Mouse (Mus musculus) embryonic facial prominence, embryonic 10.5 days (tissue): Measurements from ENCODE around the gene Plekhg5. TPM values are rescaled to one million over a fixed set of nuclear protein-coding genes. Genes with fewer than 3 reads are reported as not detected.

Experiments used
- DNase-seq: peaks from one replicate; pipeline ENCODE4 v3.0.0-alpha.2; 2017; ENCODE audit warnings: low spot score
- H3K27ac ChIP-seq: fragments of 300-500 bp; sonication (generic); replicated peaks from 2 replicates; pipeline ENCODE4 v1.5.1; 2016; ENCODE audit warnings: mild to moderate bottlenecking
- H3K27me3 ChIP-seq: fragments of 300-500 bp; sonication (generic); replicated peaks from 2 replicates; pipeline ENCODE4 v1.6.1; 2016; ENCODE audit warnings: low read depth, mild to moderate bottlenecking; ENCODE audit not compliant: poor library complexity, severe bottlenecking
- H3K36me3 ChIP-seq: fragments of 300-500 bp; sonication (generic); replicated peaks from 2 replicates; pipeline ENCODE4 v1.6.1; 2016; ENCODE audit warnings: mild to moderate bottlenecking, moderate library complexity
- H3K4me1 ChIP-seq: fragments of 300-500 bp; sonication (generic); 2 replicates; pipeline ENCODE4 v1.6.1; 2016
- H3K4me3 ChIP-seq: fragments of 300-500 bp; sonication (generic); 2 replicates; pipeline ENCODE4 v1.5.1; 2016; ENCODE audit warnings: mild to moderate bottlenecking, moderate library complexity
- H3K9me3 ChIP-seq: fragments of 300-500 bp; sonication (generic); 2 replicates; pipeline ENCODE4 v1.6.1; 2016; ENCODE audit warnings: mild to moderate bottlenecking
- WGBS: fragments of 180-500 bp; shearing (Covaris S2); methylation state at CpG from one replicate; pipeline ENCODE4 v1.1.7; 2016; 5-methylcytosine and 5-hydroxymethylcytosine counted together
- polyA plus RNA-seq: library from polyadenylated mRNA; unstranded; fragments of >200 nt; fragmentation: Nextera tagmentation; extraction: Ambion mirVana; gene quantifications from 2 replicates; pipeline ENCODE4 v1.2.1, GENCODE M21; 2016

The Plekhg5 gene
- polyA plus RNA-seq, 1 experiment from 2014 or later: 13.2 TPM

DNA sequence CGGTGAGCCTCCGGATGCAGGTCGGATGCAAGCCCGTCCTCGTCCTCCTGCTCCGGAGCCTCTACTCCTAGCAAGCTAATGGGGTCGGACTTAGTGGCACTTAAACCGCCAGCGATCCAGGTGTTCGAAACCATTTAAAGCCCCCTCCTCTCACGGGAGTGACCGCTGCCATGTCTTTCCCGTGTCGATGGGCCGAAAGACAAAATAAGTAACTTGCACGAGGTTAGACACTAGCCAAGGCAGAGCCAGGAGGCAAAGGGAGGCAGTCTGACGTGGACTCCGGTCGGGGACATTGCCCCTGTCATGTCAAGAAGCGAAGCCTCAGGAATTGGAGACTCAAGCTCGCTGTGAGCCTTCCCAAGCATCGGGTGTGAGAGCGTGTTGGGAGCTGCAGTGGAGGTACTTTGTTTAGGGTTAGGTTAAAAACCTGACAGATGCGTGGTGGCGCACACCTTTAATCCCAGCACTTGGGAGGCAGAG lies 32.4 kb upstream of the Plekhg5 start:
- H3K4me3 ChIP-seq: peak overlapping the region; percentile 100
- peaks cover 40% of the 10 kb centered on the region for H3K36me3 ChIP-seq
- peak overlapping the region; percentile 90 for H3K27ac ChIP-seq
- H3K9me3 ChIP-seq: no peaks in the 10 kb centered on the region
- H3K27me3 ChIP-seq: no peaks in the 10 kb centered on the region
- H3K4me1 ChIP-seq: peaks cover 29% of the 10 kb centered on the region
- DNase-seq: no peak
- WGBS: 4% methylated on average over 25 of the region's 25 CpGs

- Histone ChIP-seq H3K4me3 (no peak overlapping the region), H3K27ac (no peak overlapping the region), H3K27me3 (no peaks in the 10 kb centered on the region), H3K36me3 (peaks cover 63% of the 10 kb centered on the region), H3K4me1 (peaks cover 29% of the 10 kb centered on the region), H3K9me3 (no peaks in the 10 kb centered on the region)
- no peak for DNase-seq
- WGBS: 94% methylated on average over 22 of the region's 22 CpGs
Observed at GRCm38 (mm10) chr4:152041924-152042641, 30.2 kb upstream of the Plekhg5 start.

DNA sequence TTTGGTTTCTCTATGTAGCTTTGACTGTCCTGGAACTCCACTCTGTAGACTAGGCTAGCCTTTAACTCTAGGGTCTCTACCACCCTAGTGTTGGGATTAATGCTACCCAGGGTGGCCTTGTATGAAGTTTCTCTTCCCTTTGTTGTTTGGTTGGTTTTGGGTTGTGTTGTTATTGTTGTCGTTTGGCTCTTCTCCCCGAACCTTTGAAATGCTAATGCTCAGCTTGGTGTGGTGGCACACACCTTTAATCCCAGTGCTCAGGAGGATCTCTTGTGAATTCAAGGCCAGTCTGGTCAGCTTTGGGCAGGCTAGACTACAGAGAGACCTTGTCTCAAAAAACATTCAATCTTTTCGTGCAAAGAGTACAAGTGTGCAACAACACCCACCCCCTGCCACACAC lies 29.1 kb upstream of the Plekhg5 start:
- H3K4me1 ChIP-seq: peaks cover 26% of the 10 kb centered on the region
- H3K27ac ChIP-seq: no peak overlapping the region
- WGBS: 89% methylated on average over 3 of the region's 3 CpGs
- no peaks in the 10 kb centered on the region for H3K9me3 ChIP-seq
- no peak for DNase-seq
- H3K27me3 ChIP-seq: no peaks in the 10 kb centered on the region
- peaks cover 73% of the 10 kb centered on the region for H3K36me3 ChIP-seq
- no peak overlapping the region for H3K4me3 ChIP-seq

- no peak for DNase-seq
- no peak overlapping the region for H3K4me3 ChIP-seq
- no peak overlapping the region for H3K27ac ChIP-seq
- H3K4me1 ChIP-seq: peaks cover 14% of the 10 kb centered on the region
- H3K36me3 ChIP-seq: peaks cover 87% of the 10 kb centered on the region
- H3K9me3 ChIP-seq: no peaks in the 10 kb centered on the region
- H3K27me3 ChIP-seq: no peaks in the 10 kb centered on the region
- whole genome bisulfite sequencing: 78% methylated on average over 6 of the region's 6 CpGs
Observed at GRCm38 (mm10) chr4:152044609-152045008, 27.7 kb upstream of the Plekhg5 start.

DNA sequence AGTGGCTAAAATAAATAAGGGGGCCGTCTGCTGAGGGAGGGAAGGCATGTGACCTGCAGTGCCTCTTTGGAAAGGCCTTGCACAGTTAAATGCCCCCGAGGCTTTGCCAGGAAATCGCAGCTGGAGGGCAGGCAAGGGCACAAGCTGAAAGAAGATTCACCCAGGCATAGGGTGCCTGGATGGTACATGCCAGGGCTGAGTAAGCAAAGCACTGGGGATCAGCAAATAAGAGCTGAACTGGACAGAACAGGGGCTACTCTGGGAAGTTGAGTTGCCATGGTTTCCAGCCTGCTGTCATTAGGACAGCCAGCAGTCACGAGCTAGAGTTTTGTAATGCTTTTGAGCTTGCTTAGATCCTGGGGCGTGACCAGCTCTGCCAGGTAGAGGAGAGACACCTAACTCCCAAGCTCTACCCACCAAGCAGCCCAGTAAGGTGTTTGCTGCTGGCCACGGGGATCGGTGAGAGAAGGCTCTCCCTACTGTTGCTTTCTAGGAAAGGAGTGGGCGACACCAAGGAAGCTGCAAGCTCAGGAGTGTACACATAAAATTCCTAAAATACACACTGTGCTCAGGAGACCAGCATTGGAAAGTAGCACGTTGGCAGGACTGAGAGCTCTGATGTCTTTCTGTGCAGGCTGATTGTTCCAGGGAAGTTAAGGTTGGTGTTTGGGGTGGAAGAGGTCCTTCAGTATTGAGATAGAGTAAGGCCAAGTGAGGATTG lies 9.7 kb upstream of the Plekhg5 start:
- H3K4me3 ChIP-seq: no peak overlapping the region
- 76% methylated on average over 9 of the region's 9 CpGs for WGBS
- no peaks in the 10 kb centered on the region for H3K9me3 ChIP-seq
- peaks cover 65% of the 10 kb centered on the region for H3K36me3 ChIP-seq
- no peaks in the 10 kb centered on the region for H3K27me3 ChIP-seq
- no peaks in the 10 kb centered on the region for H3K4me1 ChIP-seq
- no peak for DNase-seq
- H3K27ac ChIP-seq: no peak overlapping the region

DNA sequence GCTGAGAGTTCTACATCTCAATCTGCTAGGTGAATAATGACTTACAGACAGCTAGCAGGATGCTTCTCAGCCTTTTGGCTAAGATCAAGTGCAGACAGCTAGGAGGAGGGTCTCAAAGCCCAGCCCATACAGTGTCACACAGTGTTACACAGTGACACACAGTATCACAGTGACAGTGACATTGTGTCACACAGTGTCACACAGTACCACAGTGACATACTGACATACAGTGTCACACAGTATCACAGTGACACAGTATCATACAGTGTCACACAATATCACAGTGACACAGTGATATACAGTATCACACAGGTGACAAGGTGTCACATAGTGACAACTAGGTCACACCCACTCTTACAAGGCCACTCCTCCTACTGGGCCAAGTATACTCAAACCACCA lies 5.0 kb upstream of the Plekhg5 start:
- H3K9me3 ChIP-seq: no peaks in the 10 kb centered on the region
- H3K27ac ChIP-seq: no peak overlapping the region
- H3K4me3 ChIP-seq: no peak overlapping the region
- H3K27me3 ChIP-seq: no peaks in the 10 kb centered on the region
- no peak for DNase-seq
- peaks cover 19% of the 10 kb centered on the region for H3K36me3 ChIP-seq
- H3K4me1 ChIP-seq: peaks cover 25% of the 10 kb centered on the region

GRCm38 (mm10) chr4:152068166-152068724 lies 4.1 kb upstream of the Plekhg5 start:
- no peak overlapping the region for H3K4me3 ChIP-seq
- DNase-seq: no peak
- no peak overlapping the region; the same call in 1 of the 2 replicates for H3K27ac ChIP-seq
- no peaks in the 10 kb centered on the region for H3K9me3 ChIP-seq
- peaks cover 9% of the 10 kb centered on the region; the same call in 1 of the 2 replicates for H3K36me3 ChIP-seq
- H3K27me3 ChIP-seq: no peaks in the 10 kb centered on the region
- H3K4me1 ChIP-seq: peaks cover 32% of the 10 kb centered on the region
- 76% methylated on average over 6 of the region's 6 CpGs for WGBS

- no peaks in the 10 kb centered on the region for H3K9me3 ChIP-seq
- no peak overlapping the region for H3K4me3 ChIP-seq
- peaks cover 38% of the 10 kb centered on the region for H3K4me1 ChIP-seq
- peaks cover 5% of the 10 kb centered on the region; the same call in 1 of the 2 replicates for H3K36me3 ChIP-seq
- H3K27me3 ChIP-seq: no peaks in the 10 kb centered on the region
- H3K27ac ChIP-seq: no peak overlapping the region; the same call in 1 of the 2 replicates
- WGBS: 85% methylated on average over 3 of the region's 3 CpGs
- no peak for DNase-seq
Observed at GRCm38 (mm10) chr4:152069245-152069644, 3.1 kb upstream of the Plekhg5 start.

DNA sequence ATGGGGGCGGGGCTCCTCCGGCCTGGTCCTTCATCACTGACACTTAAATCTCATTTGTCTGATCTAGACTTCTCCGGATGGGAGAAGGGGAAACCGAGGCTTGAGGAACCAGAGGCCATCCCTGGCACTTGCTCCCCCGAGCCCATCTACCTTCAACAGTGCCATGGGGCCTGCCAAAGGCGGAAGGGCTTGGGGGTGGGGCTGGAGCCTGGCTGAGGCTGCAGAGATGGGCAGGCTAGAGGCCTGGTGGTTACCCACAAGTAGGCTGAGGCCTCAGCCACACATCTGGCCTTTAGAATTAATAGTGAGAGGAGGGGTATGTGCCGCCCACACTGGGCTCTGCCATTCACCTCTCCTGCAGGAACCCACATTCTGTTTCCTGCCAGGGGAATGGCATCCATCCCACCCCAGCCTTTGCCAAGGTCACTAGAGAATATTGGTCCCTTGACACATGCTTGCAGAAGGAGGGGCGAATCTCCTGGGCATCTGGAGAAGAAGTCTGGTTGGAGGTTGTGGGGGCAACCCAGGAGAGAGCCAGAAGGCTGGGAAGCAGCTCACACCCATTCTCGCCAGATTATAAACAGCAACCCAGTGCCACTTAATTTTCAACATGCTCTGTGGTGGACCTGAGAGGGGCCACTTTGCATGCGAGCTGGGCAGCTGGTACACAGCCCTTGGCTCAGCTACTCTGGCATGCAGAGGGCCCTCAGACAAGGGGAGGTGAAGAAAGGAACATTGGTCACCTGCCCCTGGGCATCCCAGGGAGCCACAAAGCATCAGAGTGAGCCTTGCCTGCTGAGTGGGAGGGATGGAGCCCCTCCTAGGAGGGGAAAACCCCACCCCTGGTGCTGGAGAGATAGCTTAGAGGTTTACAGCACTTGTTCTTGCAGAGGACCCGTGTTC lies 1.6 kb upstream of the Plekhg5 start:
- no peaks in the 10 kb centered on the region for H3K27me3 ChIP-seq
- WGBS: 75% methylated on average over 11 of the region's 11 CpGs
- H3K36me3 ChIP-seq: no peaks in the 10 kb centered on the region
- no peak for DNase-seq
- H3K9me3 ChIP-seq: no peaks in the 10 kb centered on the region
- H3K27ac ChIP-seq: no peak overlapping the region
- no peak overlapping the region for H3K4me3 ChIP-seq
- peaks cover 43% of the 10 kb centered on the region for H3K4me1 ChIP-seq

DNA sequence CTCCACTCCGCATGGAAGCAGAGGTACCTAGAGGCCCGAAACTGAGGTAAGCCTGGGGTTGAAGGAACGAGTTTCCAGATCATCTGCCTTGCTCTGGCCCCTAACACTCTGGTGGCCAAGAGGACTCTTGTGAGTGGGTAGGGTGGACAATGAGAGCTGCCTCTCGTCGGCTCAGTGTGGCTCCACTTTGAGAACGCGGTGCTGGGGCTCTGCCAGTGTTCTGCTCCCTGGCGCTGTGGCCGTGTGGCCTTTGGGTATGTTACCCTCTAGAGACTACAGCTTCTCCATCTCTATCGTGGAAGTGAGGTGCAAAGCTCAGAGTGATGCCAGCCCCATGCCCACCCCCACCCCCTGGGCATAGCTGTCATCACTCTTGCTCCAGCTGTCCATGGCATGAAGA lies 357 bp downstream of the Plekhg5 start:
- no peaks in the 10 kb centered on the region for H3K27me3 ChIP-seq
- H3K27ac ChIP-seq: 0 out of 2 replicates have a peak overlapping the region, but pooled peaks have one; percentile 19
- H3K4me1 ChIP-seq: peaks cover 52% of the 10 kb centered on the region
- no peak for DNase-seq
- H3K4me3 ChIP-seq: no peak overlapping the region
- no peaks in the 10 kb centered on the region for H3K36me3 ChIP-seq
- H3K9me3 ChIP-seq: no peaks in the 10 kb centered on the region
- 77% methylated on average over 10 of the region's 10 CpGs for WGBS

GRCm38 (mm10) chr4:152073715-152074114 lies 1.4 kb downstream of the Plekhg5 start:
- Histone ChIP-seq H3K4me1 (peaks cover 44% of the 10 kb centered on the region), H3K27me3 (no peaks in the 10 kb centered on the region), H3K9me3 (no peaks in the 10 kb centered on the region), H3K27ac (0 out of 2 replicates have a peak overlapping the region, but pooled peaks have one; percentile 24), H3K36me3 (no peaks in the 10 kb centered on the region), H3K4me3 (no peak overlapping the region)
- no peak for DNase-seq
- WGBS: 82% methylated on average over 6 of the region's 6 CpGs

- 82% methylated on average over 9 of the region's 9 CpGs for WGBS
Observed at GRCm38 (mm10) chr4:152074548-152074947, 2.2 kb downstream of the Plekhg5 start.

More at GRCm38 (mm10) chr4:152074548-152074947, 2.2 kb downstream of the Plekhg5 start:
- H3K9me3 ChIP-seq: no peaks in the 10 kb centered on the region
- no peak overlapping the region for H3K4me3 ChIP-seq
- H3K27me3 ChIP-seq: no peaks in the 10 kb centered on the region
- no peak for DNase-seq
- H3K4me1 ChIP-seq: peaks cover 44% of the 10 kb centered on the region
- H3K36me3 ChIP-seq: no peaks in the 10 kb centered on the region
- H3K27ac ChIP-seq: no peak overlapping the region
